Mouse (Mus musculus) neural tube, embryonic 11.5 days (tissue): ENCODE measurements around the gene Actn4. TPM values are rescaled to one million over a fixed set of nuclear protein-coding genes. Genes with fewer than 3 reads are reported as not detected.

Source experiments
- ATAC-seq: fragments of 200-750 bp; cut with Nextera tagmentation; 2 replicates; pipeline ENCODE4 v1.8.0; 2017; ENCODE audit warnings: moderate number of reproducible peaks, mild to moderate bottlenecking, moderate TSS enrichment, moderate library complexity; ENCODE audit not compliant: insufficient read depth, low FRiP score, low TSS enrichment
- DNase-seq: peaks from one replicate; pipeline ENCODE4 v3.0.0-alpha.2; 2015; ENCODE audit warnings: low spot score
- H3K27ac ChIP-seq: fragments of 300-500 bp; sonication (generic); 2 replicates; pipeline ENCODE4 v1.5.1; 2014; ENCODE audit warnings: low read depth, mild to moderate bottlenecking, low read length
- H3K27me3 ChIP-seq: fragments of 300-500 bp; sonication (generic); 2 replicates; pipeline ENCODE4 v1.6.1; 2014; ENCODE audit warnings: mild to moderate bottlenecking, low read length, mixed read lengths; ENCODE audit not compliant: control insufficient read depth, insufficient read depth
- H3K36me3 ChIP-seq: fragments of 300-500 bp; sonication (generic); 2 replicates; pipeline ENCODE4 v1.6.1; 2014; ENCODE audit warnings: mild to moderate bottlenecking, low read length, moderate library complexity, mixed read lengths; ENCODE audit not compliant: control insufficient read depth, insufficient read depth
- H3K4me1 ChIP-seq: fragments of 300-500 bp; sonication (generic); 2 replicates; pipeline ENCODE4 v1.6.1; 2014; ENCODE audit warnings: low read length, mixed read lengths; ENCODE audit not compliant: control insufficient read depth, insufficient read depth
- H3K4me2 ChIP-seq: fragments of 300-500 bp; sonication (generic); 2 replicates; pipeline ENCODE4 v1.6.1; 2014; ENCODE audit warnings: low read depth, mild to moderate bottlenecking, moderate library complexity
- H3K4me3 ChIP-seq: fragments of 300-500 bp; sonication (generic); 2 replicates; pipeline ENCODE4 v1.5.1; 2014; ENCODE audit warnings: low read depth, low read length
- H3K9ac ChIP-seq: fragments of 300-500 bp; sonication (generic); 2 replicates; pipeline ENCODE4 v1.6.1; 2014; ENCODE audit warnings: mild to moderate bottlenecking, low read length
- H3K9me3 ChIP-seq: fragments of 300-500 bp; sonication (generic); 2 replicates; pipeline ENCODE4 v1.6.1; 2016; ENCODE audit warnings: low read length; ENCODE audit not compliant: control insufficient read depth
- WGBS: fragments of 180-500 bp; shearing (Covaris S2); extraction: QIAGEN DNeasy Blood & Tissue Kit; methylation state at CpG from one replicate; pipeline ENCODE4 v1.1.7; 2014; 5-methylcytosine and 5-hydroxymethylcytosine counted together
- polyA plus RNA-seq: library from polyadenylated mRNA; unstranded; fragments of >200 nt; fragmentation: Nextera tagmentation; extraction: Ambion mirVana; gene quantifications from 2 replicates; pipeline ENCODE4 v1.2.1, GENCODE M21; 2014

The Actn4 gene
- polyA plus RNA-seq, 1 experiment from 2014 or later, result 201 TPM

DNA sequence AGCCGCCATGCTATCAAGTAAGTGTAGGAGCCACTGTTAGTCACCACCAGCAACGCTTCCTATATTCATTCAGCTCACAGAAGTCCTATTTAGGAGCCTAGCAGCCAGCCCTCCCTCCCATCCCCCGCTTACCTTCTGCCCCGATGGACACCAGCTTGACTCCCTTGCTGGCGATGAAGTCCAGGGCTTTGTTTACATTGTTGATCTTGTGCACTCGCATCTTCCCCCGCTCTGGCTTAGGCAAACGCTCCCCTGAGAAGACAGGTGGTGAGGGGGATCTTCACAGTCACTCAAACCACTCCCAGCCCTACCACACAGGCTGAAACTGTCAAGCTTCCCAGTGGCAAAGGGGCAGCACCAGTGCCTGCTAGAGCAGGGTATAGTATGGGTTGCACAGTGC, 43.6 kb downstream of the Actn4 start:
- H3K4me1 ChIP-seq, result peaks cover 6% of the 10 kb centered on the region

DNA sequence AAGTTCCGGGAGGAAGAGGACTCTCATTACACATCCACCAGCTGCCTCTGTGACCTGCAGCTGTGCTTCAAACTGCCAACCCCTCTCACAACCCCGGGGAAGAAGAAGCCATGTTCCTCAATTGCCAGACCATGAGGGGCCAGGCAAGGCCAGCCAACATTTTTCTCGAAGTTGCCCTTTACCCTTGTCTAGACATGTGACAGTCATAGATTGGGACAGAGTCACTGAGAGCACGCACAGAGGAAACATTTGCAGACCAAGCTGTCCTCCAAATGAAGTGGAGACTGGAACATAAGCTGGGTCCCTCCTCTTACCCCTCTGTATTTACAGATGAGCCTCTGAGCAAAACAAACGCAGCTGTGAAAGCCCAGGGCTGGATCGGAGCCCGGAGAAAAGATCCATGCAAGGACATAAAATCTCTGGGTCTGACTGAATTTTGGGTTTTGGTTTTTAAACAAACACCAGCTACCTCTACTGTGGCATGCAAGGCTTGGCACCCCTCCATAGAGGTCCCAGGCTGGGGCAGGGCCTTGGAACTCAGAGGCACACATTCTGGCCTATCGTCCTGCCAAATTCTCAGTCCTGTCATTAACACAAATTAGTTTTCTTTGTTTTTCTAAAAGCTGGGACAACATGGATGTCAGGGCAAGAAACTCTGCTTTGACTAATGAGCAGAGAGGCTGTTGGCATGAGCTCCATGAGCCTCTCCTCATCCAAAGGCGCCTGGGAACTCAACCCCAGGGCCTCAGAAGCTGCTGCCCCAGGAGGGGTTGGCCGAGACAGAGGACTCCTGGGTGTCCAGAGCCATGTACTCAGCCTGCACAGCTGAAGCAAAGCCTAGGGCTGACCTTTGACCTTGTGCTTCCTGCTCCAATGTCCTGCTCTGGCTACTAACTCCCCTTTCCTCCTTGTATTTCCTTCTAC, 44.4 kb downstream of the Actn4 start:
- Histone ChIP-seq H3K4me1 (no peaks in the 10 kb centered on the region), H3K4me2 (no peak overlapping the region), H3K27me3 (no peaks in the 10 kb centered on the region), H3K4me3 (no peak overlapping the region), H3K27ac (no peak overlapping the region), H3K9me3 (no peaks in the 10 kb centered on the region), H3K36me3 (peaks cover 12% of the 10 kb centered on the region), H3K9ac (no peak overlapping the region)
- WGBS, result 81% methylated on average over 10 of the region's 10 CpGs
- no peak for DNase-seq
- no peak for ATAC-seq

More for the DNA sequence above, 43.6 kb downstream of the Actn4 start:
- no peak for DNase-seq
- Histone ChIP-seq H3K27ac (no peak overlapping the region), H3K4me2 (no peak overlapping the region), H3K36me3 (peaks cover 10% of the 10 kb centered on the region), H3K9ac (no peak overlapping the region), H3K9me3 (no peaks in the 10 kb centered on the region), H3K4me3 (no peak overlapping the region), H3K27me3 (no peaks in the 10 kb centered on the region)
- WGBS, result 76% methylated on average over 8 of the region's 8 CpGs
- no peak for ATAC-seq

DNA sequence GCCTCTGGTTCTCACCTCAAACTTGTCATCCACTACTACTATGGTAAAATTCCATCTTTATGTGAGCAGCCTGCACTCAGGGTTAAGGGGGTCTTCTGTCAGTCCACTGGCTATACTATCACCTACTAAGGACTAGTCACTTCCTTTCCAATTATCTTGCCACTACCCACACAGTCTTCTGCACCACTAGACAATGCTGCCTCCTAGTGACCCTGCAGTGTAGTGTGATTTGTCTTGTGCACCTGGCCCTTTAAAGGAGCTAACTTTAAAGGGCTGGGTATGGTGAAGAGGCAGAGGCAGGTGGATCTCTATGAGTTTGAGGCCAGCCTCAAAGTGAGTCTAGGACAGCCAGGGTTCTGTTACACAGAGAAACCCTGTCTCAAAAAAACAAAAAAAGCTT, 45.6 kb downstream of the Actn4 start:
- H3K9ac ChIP-seq, result no peak overlapping the region
- H3K4me3 ChIP-seq, result no peak overlapping the region
- no peak overlapping the region for H3K4me2 ChIP-seq
- no peak overlapping the region for H3K27ac ChIP-seq
- ATAC-seq (no peak), DNase-seq (no peak)
- H3K36me3 ChIP-seq, result peaks cover 20% of the 10 kb centered on the region
- H3K9me3 ChIP-seq, result no peaks in the 10 kb centered on the region
- no peaks in the 10 kb centered on the region for H3K27me3 ChIP-seq
- no peaks in the 10 kb centered on the region for H3K4me1 ChIP-seq

DNA sequence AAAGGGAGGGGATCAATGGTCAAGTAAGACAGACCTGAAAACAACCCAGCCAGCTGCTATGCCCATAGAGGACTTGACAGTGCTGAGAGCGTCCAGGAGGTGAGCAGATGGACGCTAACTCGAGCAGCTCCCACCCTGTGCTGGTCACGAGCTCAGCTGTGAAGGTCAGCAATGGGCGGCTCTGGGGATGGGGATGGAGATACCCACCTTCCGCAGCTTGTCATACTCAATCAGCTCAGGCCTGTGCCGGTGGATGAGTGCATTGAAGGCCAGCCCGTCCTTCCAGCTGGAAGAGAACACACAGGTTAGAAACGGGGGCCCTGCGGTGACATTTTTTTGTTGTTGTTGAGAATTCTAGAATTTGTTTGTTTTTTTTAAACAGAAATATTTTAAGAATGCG, 49.0 kb downstream of the Actn4 start:
- H3K9me3 ChIP-seq, result no peaks in the 10 kb centered on the region
- no peaks in the 10 kb centered on the region for H3K4me1 ChIP-seq
- DNase-seq (no peak), ATAC-seq (no peak)
- H3K36me3 ChIP-seq, result peaks cover 34% of the 10 kb centered on the region
- H3K27ac ChIP-seq, result no peak overlapping the region
- WGBS, result 85% methylated on average over 11 of the region's 11 CpGs
- H3K4me3 ChIP-seq, result no peak overlapping the region
- no peak overlapping the region for H3K9ac ChIP-seq
- no peak overlapping the region for H3K4me2 ChIP-seq
- H3K27me3 ChIP-seq, result no peaks in the 10 kb centered on the region

DNA sequence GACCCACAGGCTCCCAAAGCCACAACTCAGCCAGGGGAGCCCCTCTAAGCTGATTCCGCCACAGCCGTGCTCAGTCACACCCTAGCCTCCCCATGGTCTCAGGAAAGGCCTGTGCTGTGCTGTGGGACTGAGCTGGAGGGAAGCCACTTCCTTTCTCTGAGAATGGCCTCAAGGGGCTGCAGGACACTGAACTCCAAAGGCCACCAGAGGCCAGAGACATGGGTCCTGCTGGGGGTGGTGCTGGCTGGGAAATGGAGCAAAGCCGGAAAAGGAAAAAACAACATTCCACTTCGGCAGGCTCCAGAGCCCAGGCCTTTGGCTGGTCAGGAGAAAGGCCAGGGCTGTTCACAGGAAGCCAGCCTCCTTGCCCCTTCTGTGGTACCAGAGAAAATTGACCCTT, 50.5 kb downstream of the Actn4 start:
- no peaks in the 10 kb centered on the region for H3K9me3 ChIP-seq
- no peaks in the 10 kb centered on the region for H3K27me3 ChIP-seq
- no peak for ATAC-seq
- no peak for DNase-seq
- H3K27ac ChIP-seq, result no peak overlapping the region
- H3K4me3 ChIP-seq, result no peak overlapping the region
- 77% methylated on average over 4 of the region's 4 CpGs for WGBS
- no peak overlapping the region for H3K9ac ChIP-seq
- no peak overlapping the region for H3K4me2 ChIP-seq
- peaks cover 43% of the 10 kb centered on the region for H3K36me3 ChIP-seq
- no peaks in the 10 kb centered on the region for H3K4me1 ChIP-seq

DNA sequence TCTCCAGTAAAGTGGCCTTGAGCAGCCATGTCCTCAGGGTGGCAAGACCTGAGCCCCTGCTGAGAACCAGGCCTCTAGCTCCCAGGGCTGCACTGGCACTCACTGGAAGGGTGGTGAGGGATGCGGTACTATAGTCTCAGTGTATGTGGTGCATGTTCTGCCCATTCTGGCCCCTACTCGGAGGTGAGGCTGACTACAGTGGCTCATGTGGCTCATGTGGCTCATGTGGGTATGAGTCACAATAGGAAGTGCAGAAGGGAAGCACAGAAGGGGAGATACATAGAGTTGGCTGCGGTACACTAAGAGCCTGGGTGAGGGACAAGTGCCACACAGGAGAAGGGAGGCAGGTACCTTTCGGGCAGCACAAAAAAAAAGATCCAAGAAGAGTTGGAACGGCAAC, 54.9 kb downstream of the Actn4 start:
- ATAC-seq (no peak), DNase-seq (no peak)
- no peak overlapping the region for H3K4me2 ChIP-seq
- peaks cover 57% of the 10 kb centered on the region for H3K36me3 ChIP-seq
- no peaks in the 10 kb centered on the region for H3K27me3 ChIP-seq
- no peaks in the 10 kb centered on the region for H3K4me1 ChIP-seq
- no peak overlapping the region for H3K27ac ChIP-seq
- H3K4me3 ChIP-seq, result no peak overlapping the region
- H3K9ac ChIP-seq, result no peak overlapping the region
- WGBS, result 94% methylated on average over 5 of the region's 5 CpGs
- H3K9me3 ChIP-seq, result no peaks in the 10 kb centered on the region

DNA sequence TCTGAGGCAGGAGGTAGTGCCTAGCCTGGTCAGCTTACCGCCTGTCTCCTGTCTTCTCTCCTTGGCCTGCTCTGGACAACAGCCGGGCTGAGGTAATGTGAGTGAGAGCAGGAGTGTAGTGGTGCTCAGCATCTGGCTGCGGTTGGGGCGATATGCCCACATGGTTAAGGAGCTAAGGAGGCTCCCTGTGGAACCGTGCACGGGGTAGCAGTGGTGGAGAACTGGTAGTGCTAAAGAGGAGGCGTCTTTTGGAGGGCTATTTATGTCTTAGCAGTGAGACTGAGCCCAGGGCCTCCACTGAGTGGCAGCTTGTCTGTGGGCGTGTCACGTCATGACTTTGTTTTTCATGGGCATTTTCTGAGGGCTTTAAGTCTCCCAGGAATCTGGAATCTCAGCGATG, 58.4 kb downstream of the Actn4 start:
- 96% methylated on average over 10 of the region's 10 CpGs for WGBS
- Histone ChIP-seq H3K9ac (no peak overlapping the region), H3K36me3 (peaks cover 50% of the 10 kb centered on the region), H3K4me3 (no peak overlapping the region), H3K4me1 (no peaks in the 10 kb centered on the region), H3K9me3 (no peaks in the 10 kb centered on the region), H3K27ac (no peak overlapping the region), H3K4me2 (no peak overlapping the region), H3K27me3 (no peaks in the 10 kb centered on the region)
- DNase-seq (no peak), ATAC-seq (no peak)

DNA sequence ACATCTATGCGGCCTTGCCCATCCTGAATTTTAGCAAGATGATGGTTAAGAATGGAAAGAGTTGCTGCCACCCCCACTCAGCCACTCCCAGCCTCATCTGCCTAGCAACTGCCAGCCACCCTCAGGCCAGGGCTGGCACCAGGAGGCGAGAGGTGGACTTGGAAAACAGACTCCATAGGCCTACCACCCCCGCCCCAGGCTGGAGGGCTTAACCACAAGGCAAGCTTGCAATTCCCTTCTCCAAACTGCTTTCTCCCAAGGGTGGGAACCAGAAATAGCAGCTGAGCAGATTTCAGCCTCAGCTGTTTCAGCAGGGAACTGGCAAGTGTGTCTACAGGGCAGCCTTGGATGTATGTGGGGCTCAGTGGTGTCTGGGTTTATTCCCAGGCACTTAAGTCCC, 59.3 kb downstream of the Actn4 start:
- peaks cover 51% of the 10 kb centered on the region for H3K36me3 ChIP-seq
- H3K4me1 ChIP-seq, result no peaks in the 10 kb centered on the region
- H3K27ac ChIP-seq, result no peak overlapping the region
- no peaks in the 10 kb centered on the region for H3K9me3 ChIP-seq
- DNase-seq (no peak), ATAC-seq (no peak)
- no peak overlapping the region for H3K9ac ChIP-seq
- H3K27me3 ChIP-seq, result no peaks in the 10 kb centered on the region
- no peak overlapping the region for H3K4me3 ChIP-seq
- H3K4me2 ChIP-seq, result no peak overlapping the region
- 95% methylated on average over 3 of the region's 3 CpGs for WGBS

DNA sequence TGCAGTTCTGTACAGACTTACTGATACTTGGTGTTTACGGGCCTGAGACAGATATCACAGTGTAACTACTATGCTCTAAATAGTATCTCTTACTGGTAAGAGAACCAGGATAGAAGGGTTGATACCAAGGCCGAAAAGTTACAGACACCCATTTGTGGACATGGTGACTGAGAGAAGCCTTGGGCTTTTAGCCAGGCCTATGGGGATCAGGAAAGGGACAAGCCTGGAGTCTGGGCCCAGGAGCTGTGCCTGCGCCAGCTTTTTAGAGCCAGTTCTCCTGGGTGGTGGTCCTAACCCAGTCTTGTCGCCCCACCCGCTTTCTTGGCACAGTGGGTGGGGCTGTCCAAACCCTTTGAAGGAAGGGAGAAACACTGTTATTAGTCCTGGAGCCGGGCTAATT, 60.0 kb downstream of the Actn4 start:
- Histone ChIP-seq H3K9ac (no peak overlapping the region), H3K4me1 (no peaks in the 10 kb centered on the region), H3K4me3 (no peak overlapping the region), H3K4me2 (no peak overlapping the region), H3K27me3 (no peaks in the 10 kb centered on the region), H3K27ac (no peak overlapping the region), H3K36me3 (peaks cover 48% of the 10 kb centered on the region), H3K9me3 (no peaks in the 10 kb centered on the region)
- ATAC-seq, result no peak
- no peak for DNase-seq
- 97% methylated on average over 6 of the region's 6 CpGs for WGBS
